Mouse (Mus musculus) CH12.LX (cell line): ENCODE results near the gene Tsc1.

Experiments used
- JUND ChIP-seq: conservative IDR thresholded peaks from 2 replicates; pipeline ENCODE4 v1.6.1; 2011; ENCODE audit warnings: low read depth, low read length, improper control_type of control experiment
- POLR2AphosphoS2 ChIP-seq: IDR thresholded peaks from 2 replicates; pipeline ENCODE4 v1.6.1; 2011; ENCODE audit warnings: low read depth, low read length, improper control_type of control experiment
- TCF12 ChIP-seq: IDR thresholded peaks from 2 replicates; pipeline ENCODE4 v1.6.1; 2014; ENCODE audit warnings: low read depth, mild to moderate bottlenecking, inconsistent platforms, low read length, improper control_type of control experiment
- ZNF384 ChIP-seq: IDR thresholded peaks from 2 replicates; pipeline ENCODE4 v1.6.1; 2012; ENCODE audit warnings: low read depth, low read length, improper control_type of control experiment, inconsistent platforms

DNA sequence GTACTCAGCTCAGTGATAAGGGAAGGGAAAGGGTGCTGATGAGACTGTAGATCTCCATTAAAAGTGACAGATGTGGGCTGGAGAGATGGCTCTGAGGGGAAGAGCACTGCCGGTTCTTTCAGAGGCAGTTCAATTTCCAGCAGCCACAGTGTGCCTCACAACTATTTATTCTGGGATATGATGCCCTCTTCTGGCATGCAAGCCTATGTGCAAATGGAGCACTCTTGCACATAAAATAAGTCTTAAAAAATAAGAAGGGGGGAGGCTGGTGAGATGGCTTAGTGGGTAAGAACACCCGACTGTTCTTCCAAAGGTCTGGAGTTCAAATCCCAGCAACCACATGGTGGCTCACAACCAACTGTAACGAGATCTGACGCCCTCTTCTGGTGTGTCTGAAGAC is 7.9 kb upstream of the Tsc1 start:
- TF ChIP-seq JUND, result no peak
- TF ChIP-seq ZNF384, result no peak
- no peak for TF ChIP-seq POLR2AphosphoS2
- no peak for TF ChIP-seq TCF12
